Mouse (Mus musculus): Measurements from ENCODE around the gene Ints11. TPM values are rescaled to one million over a fixed set of nuclear protein-coding genes. Genes with fewer than 3 reads are reported as not detected.

Gene Ints11
- polyA plus RNA-seq, 1 experiment from 2014 or later = 61.2 TPM

- H3K4me2 ChIP-seq (ENCODE audit: low read depth, low read length) = no peak overlapping the region
- H3K9ac ChIP-seq (ENCODE audit: low read length) = no peak overlapping the region
- H3K4me3 ChIP-seq (replicated peaks; ENCODE audit: low read length) = no peak overlapping the region
- H3K36me3 ChIP-seq (ENCODE audit: control insufficient read depth, insufficient read depth, low read length) = peaks cover 17% of the 10 kb centered on the region; the same call in 1 of the 2 replicates
- 93% methylated on average over 5 of the region's 5 CpGs for WGBS
- H3K27ac ChIP-seq (ENCODE audit: low read length) = no peak overlapping the region
- no peaks in the 10 kb centered on the region for H3K9me3 ChIP-seq (replicated peaks; ENCODE audit: control insufficient read depth, low read length)
- H3K4me1 ChIP-seq (ENCODE audit: control insufficient read depth, insufficient read depth, low read length) = peaks cover 9% of the 10 kb centered on the region; the same call in 1 of the 2 replicates
- no peak for ATAC-seq (ENCODE audit: insufficient read depth, low FRiP score)
- H3K27me3 ChIP-seq (ENCODE audit: control insufficient read depth, insufficient read depth, low read length) = no peaks in the 10 kb centered on the region
Measured at GRCm38 (mm10) chr4:155886330-155886729, 17.0 kb downstream of the Ints11 start.

DNA sequence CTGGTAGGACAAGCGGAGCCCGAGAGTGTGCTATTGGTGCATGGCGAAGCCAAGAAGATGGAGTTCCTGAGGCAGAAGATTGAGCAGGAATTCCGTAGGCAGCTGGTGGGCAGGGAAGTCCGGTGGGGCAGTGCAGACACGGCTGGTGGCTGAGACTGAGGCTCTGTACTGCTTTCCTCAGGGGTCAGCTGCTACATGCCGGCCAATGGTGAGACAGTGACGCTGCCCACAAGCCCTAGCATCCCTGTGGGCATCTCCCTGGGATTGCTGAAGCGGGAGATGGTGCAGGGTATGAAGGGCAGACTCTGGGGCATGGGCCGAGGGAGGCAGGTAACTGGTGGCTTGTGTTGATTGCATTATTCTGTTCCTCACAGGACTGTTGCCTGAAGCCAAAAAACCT is 18.3 kb downstream of the Ints11 start:
- Histone ChIP-seq H3K27ac (ENCODE audit: low read length) (no peak overlapping the region), H3K27me3 (ENCODE audit: control insufficient read depth, insufficient read depth, low read length) (no peaks in the 10 kb centered on the region), H3K9ac (ENCODE audit: low read length) (no peak overlapping the region), H3K4me2 (ENCODE audit: low read depth, low read length) (no peak overlapping the region), H3K4me1 (ENCODE audit: control insufficient read depth, insufficient read depth, low read length) (peaks cover 9% of the 10 kb centered on the region; the same call in 1 of the 2 replicates), H3K9me3 (replicated peaks; ENCODE audit: control insufficient read depth, low read length) (no peaks in the 10 kb centered on the region), H3K4me3 (replicated peaks; ENCODE audit: low read length) (no peak overlapping the region), H3K36me3 (ENCODE audit: control insufficient read depth, insufficient read depth, low read length) (peaks cover 17% of the 10 kb centered on the region; the same call in 1 of the 2 replicates)
- no peak for ATAC-seq (ENCODE audit: insufficient read depth, low FRiP score)
- 87% methylated on average over 10 of the region's 10 CpGs for WGBS

DNA sequence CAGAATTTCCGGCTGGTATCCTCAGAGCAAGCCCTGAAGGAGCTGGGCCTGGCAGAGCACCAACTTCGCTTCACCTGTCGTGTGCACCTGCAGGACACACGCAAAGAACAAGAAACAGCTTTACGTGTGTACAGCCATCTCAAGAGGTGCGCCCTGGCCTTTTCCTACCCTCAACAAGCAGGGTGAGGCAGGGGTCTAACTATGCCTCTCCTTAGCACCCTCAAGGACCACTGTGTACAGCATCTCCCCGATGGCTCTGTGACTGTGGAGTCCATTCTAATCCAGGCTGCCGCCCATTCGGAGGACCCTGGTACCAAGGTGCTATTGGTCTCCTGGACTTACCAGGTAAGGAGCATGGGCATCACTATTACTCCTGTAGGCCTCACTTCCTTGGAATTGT is 18.8 kb downstream of the Ints11 start:
- WGBS = 93% methylated on average over 9 of the region's 9 CpGs
- ATAC-seq (ENCODE audit: insufficient read depth, low FRiP score) = no peak
- H3K36me3 ChIP-seq (ENCODE audit: control insufficient read depth, insufficient read depth, low read length) = peaks cover 17% of the 10 kb centered on the region; the same call in 1 of the 2 replicates

DNA sequence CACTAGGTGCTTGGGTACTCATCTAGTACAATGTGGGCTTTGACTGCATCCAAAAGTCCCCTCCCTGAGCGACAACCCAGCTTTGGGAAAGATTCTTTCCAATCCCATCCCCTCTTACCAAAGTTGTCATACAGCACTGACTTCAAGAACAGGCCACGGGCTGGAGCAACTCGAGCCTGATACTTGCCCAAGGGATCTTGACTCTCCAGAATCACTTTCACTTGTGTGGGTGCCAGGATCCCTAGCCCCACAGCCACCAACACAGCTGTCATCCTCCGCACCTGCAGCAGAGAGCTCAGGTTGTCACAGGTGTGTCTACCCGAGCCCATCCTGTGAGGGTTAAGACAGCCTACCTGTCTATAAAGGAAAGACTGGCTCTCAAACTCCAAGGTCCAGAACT is 20.0 kb downstream of the Ints11 start:
- no peak overlapping the region for H3K9ac ChIP-seq (ENCODE audit: low read length)
- H3K27me3 ChIP-seq (ENCODE audit: control insufficient read depth, insufficient read depth, low read length) = no peaks in the 10 kb centered on the region
- H3K27ac ChIP-seq (ENCODE audit: low read length) = no peak overlapping the region
- H3K9me3 ChIP-seq (replicated peaks; ENCODE audit: control insufficient read depth, low read length) = no peaks in the 10 kb centered on the region
- no peak for ATAC-seq (ENCODE audit: insufficient read depth, low FRiP score)
- peaks cover 17% of the 10 kb centered on the region; the same call in 1 of the 2 replicates for H3K36me3 ChIP-seq (ENCODE audit: control insufficient read depth, insufficient read depth, low read length)
- H3K4me3 ChIP-seq (replicated peaks; ENCODE audit: low read length) = no peak overlapping the region
- 81% methylated on average over 5 of the region's 5 CpGs for WGBS
- peaks cover 24% of the 10 kb centered on the region for H3K4me1 ChIP-seq (ENCODE audit: control insufficient read depth, insufficient read depth, low read length)
- H3K4me2 ChIP-seq (ENCODE audit: low read depth, low read length) = no peak overlapping the region

More for the DNA sequence above, 18.8 kb downstream of the Ints11 start:
- Histone ChIP-seq H3K9me3 (replicated peaks; ENCODE audit: control insufficient read depth, low read length) (no peaks in the 10 kb centered on the region), H3K4me3 (replicated peaks; ENCODE audit: low read length) (no peak overlapping the region), H3K9ac (ENCODE audit: low read length) (no peak overlapping the region), H3K27me3 (ENCODE audit: control insufficient read depth, insufficient read depth, low read length) (no peaks in the 10 kb centered on the region), H3K4me2 (ENCODE audit: low read depth, low read length) (no peak overlapping the region), H3K4me1 (ENCODE audit: control insufficient read depth, insufficient read depth, low read length) (peaks cover 13% of the 10 kb centered on the region; the same call in 1 of the 2 replicates), H3K27ac (ENCODE audit: low read length) (no peak overlapping the region)

DNA sequence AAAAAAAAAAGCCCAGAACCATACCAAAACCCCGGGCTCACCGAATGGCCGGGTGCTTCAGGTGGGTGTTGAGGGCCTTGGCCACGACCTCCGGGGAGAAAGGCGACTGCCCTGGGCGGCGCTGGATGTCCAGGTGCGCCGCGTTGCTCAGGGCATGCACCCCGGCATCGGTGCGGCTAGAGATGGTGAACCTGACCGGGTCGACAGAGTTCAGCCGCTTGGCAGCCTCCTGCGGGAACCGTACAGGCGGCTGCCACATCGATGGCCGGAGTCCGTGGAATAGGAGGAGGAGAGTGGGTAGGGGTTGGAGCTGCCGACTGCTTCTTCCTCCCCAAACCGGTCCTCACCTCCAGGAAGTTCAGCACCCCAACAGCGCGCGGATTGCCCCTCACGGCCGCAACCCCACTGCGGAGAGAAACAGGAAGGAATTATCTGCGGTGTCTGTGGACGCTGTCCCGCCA is 21.7 kb downstream of the Ints11 start:
- 0 out of 2 replicates have a peak overlapping the region, but pooled peaks have one; percentile 98 for H3K27ac ChIP-seq (ENCODE audit: low read length)
- H3K4me1 ChIP-seq (ENCODE audit: control insufficient read depth, insufficient read depth, low read length) = peaks cover 34% of the 10 kb centered on the region
- 0 out of 2 replicates have a peak, but pooled peaks cover 8% of the 10 kb centered on the region for H3K36me3 ChIP-seq (ENCODE audit: control insufficient read depth, insufficient read depth, low read length)
- H3K9me3 ChIP-seq (replicated peaks; ENCODE audit: control insufficient read depth, low read length) = no peaks in the 10 kb centered on the region
- no peak for ATAC-seq (ENCODE audit: insufficient read depth, low FRiP score)
- peak overlapping the region; percentile 85 for H3K9ac ChIP-seq (ENCODE audit: low read length)
- H3K27me3 ChIP-seq (ENCODE audit: control insufficient read depth, insufficient read depth, low read length) = no peaks in the 10 kb centered on the region
- WGBS = under 1% methylated on average over 34 of the region's 34 CpGs
- H3K4me2 ChIP-seq (ENCODE audit: low read depth, low read length) = peak overlapping the region; percentile 96
- peak overlapping the region; percentile 91 for H3K4me3 ChIP-seq (replicated peaks; ENCODE audit: low read length)

- Histone ChIP-seq H3K4me1 (ENCODE audit: control insufficient read depth, insufficient read depth, low read length) (peaks cover 34% of the 10 kb centered on the region), H3K9me3 (replicated peaks; ENCODE audit: control insufficient read depth, low read length) (no peaks in the 10 kb centered on the region), H3K9ac (ENCODE audit: low read length) (peak within 1 kb of the TSS; percentile 95), H3K36me3 (ENCODE audit: control insufficient read depth, insufficient read depth, low read length) (0 out of 2 replicates have a peak, but pooled peaks cover 8% of the 10 kb centered on the region), H3K27ac (ENCODE audit: low read length) (peak within 1 kb of the TSS; percentile 98), H3K27me3 (ENCODE audit: control insufficient read depth, insufficient read depth, low read length) (no peaks in the 10 kb centered on the region), H3K4me3 (replicated peaks; ENCODE audit: low read length) (peak within 1 kb of the TSS; percentile 91), H3K4me2 (ENCODE audit: low read depth, low read length) (peak within 1 kb of the TSS; percentile 96)
- ATAC-seq (ENCODE audit: insufficient read depth, low FRiP score) = peak; percentile 89
- under 1% methylated on average over 52 of the region's 52 CpGs for WGBS
Measured at GRCm38 (mm10) chr4:155891551-155892001, 22.2 kb downstream of the Ints11 start, which contains the start of the genes Pusl1 and Acap3. Pusl1 (minus strand) TSS chr4:155891781. Acap3 (plus strand) TSS chr4:155891822.

DNA sequence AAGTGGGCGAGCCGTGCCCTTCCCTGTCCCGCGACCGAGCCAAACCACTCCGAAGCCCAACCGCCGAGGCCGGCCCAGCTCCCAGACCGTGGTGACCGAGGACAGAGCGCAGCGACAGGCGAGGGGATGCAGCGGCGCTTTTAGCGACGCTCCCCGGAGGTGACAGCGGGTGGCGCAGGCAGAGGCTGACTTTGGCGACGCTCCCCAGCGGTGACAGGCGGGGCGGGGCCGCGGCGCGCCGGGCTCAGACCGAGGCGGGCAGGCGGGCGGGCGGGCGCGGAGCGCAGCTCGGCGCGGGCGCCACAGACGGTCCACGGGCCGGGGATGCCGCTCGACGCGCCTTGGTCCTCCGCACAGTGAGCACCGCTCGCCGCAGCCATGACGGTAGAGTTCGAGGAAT is 22.7 kb downstream of the Ints11 start:
- H3K9ac ChIP-seq (ENCODE audit: low read length) = peak overlapping the region; percentile 95
- under 1% methylated on average over 54 of the region's 56 CpGs for WGBS
- peak overlapping the region; percentile 91 for H3K4me3 ChIP-seq (replicated peaks; ENCODE audit: low read length)
- H3K4me2 ChIP-seq (ENCODE audit: low read depth, low read length) = peak overlapping the region; percentile 96
- peaks cover 11% of the 10 kb centered on the region; the same call in 1 of the 2 replicates for H3K36me3 ChIP-seq (ENCODE audit: control insufficient read depth, insufficient read depth, low read length)
- no peaks in the 10 kb centered on the region for H3K27me3 ChIP-seq (ENCODE audit: control insufficient read depth, insufficient read depth, low read length)
- no peaks in the 10 kb centered on the region for H3K9me3 ChIP-seq (replicated peaks; ENCODE audit: control insufficient read depth, low read length)
- H3K4me1 ChIP-seq (ENCODE audit: control insufficient read depth, insufficient read depth, low read length) = peaks cover 34% of the 10 kb centered on the region
- peak overlapping the region; percentile 98 for H3K27ac ChIP-seq (ENCODE audit: low read length)
- peak; percentile 89 for ATAC-seq (ENCODE audit: insufficient read depth, low FRiP score)

- Histone ChIP-seq H3K9me3 (replicated peaks; ENCODE audit: control insufficient read depth, low read length) (no peaks in the 10 kb centered on the region), H3K4me1 (ENCODE audit: control insufficient read depth, insufficient read depth, low read length) (peaks cover 34% of the 10 kb centered on the region), H3K27ac (ENCODE audit: low read length) (peak overlapping the region; percentile 98), H3K9ac (ENCODE audit: low read length) (peak overlapping the region; percentile 95), H3K36me3 (ENCODE audit: control insufficient read depth, insufficient read depth, low read length) (peaks cover 9% of the 10 kb centered on the region; the same call in 1 of the 2 replicates), H3K4me3 (replicated peaks; ENCODE audit: low read length) (peak overlapping the region; percentile 91), H3K27me3 (ENCODE audit: control insufficient read depth, insufficient read depth, low read length) (no peaks in the 10 kb centered on the region), H3K4me2 (ENCODE audit: low read depth, low read length) (peak overlapping the region; percentile 96)
- 0 out of 2 replicates have a peak, but pooled peaks have one; percentile 8 for ATAC-seq (ENCODE audit: insufficient read depth, low FRiP score)
- WGBS = 5% methylated on average over 37 of the region's 37 CpGs
Measured at GRCm38 (mm10) chr4:155892438-155893211, 23.3 kb downstream of the Ints11 start.

GRCm38 (mm10) chr4:155893212-155893690 is 23.9 kb downstream of the Ints11 start:
- H3K4me3 ChIP-seq (replicated peaks; ENCODE audit: low read length) = peak overlapping the region; percentile 91
- WGBS = 69% methylated on average over 8 of the region's 8 CpGs
- H3K9me3 ChIP-seq (replicated peaks; ENCODE audit: control insufficient read depth, low read length) = no peaks in the 10 kb centered on the region
- peaks cover 34% of the 10 kb centered on the region for H3K4me1 ChIP-seq (ENCODE audit: control insufficient read depth, insufficient read depth, low read length)
- peak overlapping the region; percentile 76; the same call in 1 of the 2 replicates for H3K27ac ChIP-seq (ENCODE audit: low read length)
- H3K27me3 ChIP-seq (ENCODE audit: control insufficient read depth, insufficient read depth, low read length) = no peaks in the 10 kb centered on the region
- peak overlapping the region; percentile 96 for H3K4me2 ChIP-seq (ENCODE audit: low read depth, low read length)
- peaks cover 7% of the 10 kb centered on the region; the same call in 1 of the 2 replicates for H3K36me3 ChIP-seq (ENCODE audit: control insufficient read depth, insufficient read depth, low read length)
- H3K9ac ChIP-seq (ENCODE audit: low read length) = peak overlapping the region; percentile 95; the same call in 1 of the 2 replicates
- no peak for ATAC-seq (ENCODE audit: insufficient read depth, low FRiP score)

Measured in stomach, embryonic 16.5 days (tissue).